Mouse (Mus musculus): ENCODE data around the gene Nlgn1. TPM values are rescaled to one million over a fixed set of nuclear protein-coding genes. Genes with fewer than 3 reads are reported as not detected.

Gene Nlgn1
- polyA plus RNA-seq (2012; fragmentation: generic; extraction: Trizol), result not detected

DNA sequence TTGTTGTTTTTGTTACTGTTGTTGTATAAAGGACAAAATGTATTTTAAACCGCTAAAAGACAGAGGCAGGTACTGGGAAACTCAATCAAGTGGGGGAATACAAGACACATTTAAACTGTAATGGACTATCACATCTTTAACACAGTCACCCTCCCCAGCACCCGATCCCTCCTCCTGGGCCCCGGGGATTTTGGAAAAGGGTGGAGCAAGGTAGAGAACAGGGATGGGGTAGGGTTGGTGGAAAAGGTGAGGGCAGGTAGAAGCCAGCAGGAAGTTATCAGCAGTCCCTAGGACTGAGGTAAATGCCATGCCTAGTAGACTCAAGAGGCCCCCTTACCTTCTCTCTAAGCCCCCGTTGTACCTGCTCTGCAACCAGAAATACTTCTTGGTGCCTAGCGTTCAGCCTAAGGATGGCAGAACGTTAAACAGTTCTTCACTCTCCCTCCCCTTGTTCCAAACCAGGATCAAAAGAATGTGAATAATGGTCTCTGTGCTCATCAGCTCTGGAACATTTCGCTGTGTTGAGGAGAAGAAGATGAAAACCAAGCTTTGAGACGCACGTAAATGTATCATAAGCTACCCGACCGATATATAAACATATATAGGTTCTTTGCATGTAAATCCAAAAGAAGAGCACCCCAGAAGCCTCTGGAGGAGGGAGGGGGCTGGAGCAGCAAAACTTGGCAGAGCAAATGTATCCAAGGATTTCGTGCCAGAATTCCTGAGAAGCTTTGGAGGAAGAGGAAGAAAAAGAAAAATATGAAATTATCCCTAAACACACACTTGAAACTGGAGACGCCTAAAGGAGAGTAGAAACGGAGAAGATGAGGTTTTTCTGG lies at the start of gene Nlgn1:
Nlgn1 (minus strand) TSS at position 61 of the 839 bp plus-strand sequence.
- Histone ChIP-seq H3ac (ENCODE audit: control insufficient read depth, insufficient read length) (no peak within 1 kb of the TSS), H3K36me3 (ENCODE audit: control insufficient read depth, insufficient read depth) (no peaks in the 10 kb centered on the region), H3K79me2 (ENCODE audit: control insufficient read depth, insufficient read depth) (no peaks in the 10 kb centered on the region), H3K4me3 (no peak within 1 kb of the TSS), H3K27me3 (ENCODE audit: control insufficient read depth, insufficient read depth, insufficient read length) (peaks cover 4% of the 10 kb centered on the region), H3K4me2 (ENCODE audit: low read depth) (no peak within 1 kb of the TSS)
- TF ChIP-seq TCF12 (IDR thresholded peaks at IDR 0.05; ENCODE audit: insufficient read depth, poor library complexity, severe bottlenecking), result no peak
- TF ChIP-seq POLR2A (IDR thresholded peaks at IDR 0.05; ENCODE audit: insufficient read length, low read depth), result no peak
- TF ChIP-seq SRF (IDR thresholded peaks at IDR 0.05; ENCODE audit: control insufficient read depth, insufficient read length, low read depth), result no peak
- TF ChIP-seq REST (IDR thresholded peaks at IDR 0.05; ENCODE audit: insufficient read depth, insufficient read length), result no peak
- TF ChIP-seq MYOD1 (IDR thresholded peaks at IDR 0.05; ENCODE audit: control insufficient read depth in 1 of 3, insufficient read length in 2 of 3, low read depth in 2 of 3), result no peak
- no peak for TF ChIP-seq CEBPB (IDR thresholded peaks at IDR 0.05; ENCODE audit: insufficient read depth, poor library complexity, severe bottlenecking)
- no peak for TF ChIP-seq TCF3 (IDR thresholded peaks at IDR 0.05; ENCODE audit: insufficient read length, low read depth)
- no peak for TF ChIP-seq MAX (IDR thresholded peaks at IDR 0.05; ENCODE audit: low read depth)
- TF ChIP-seq E2F4 (IDR thresholded peaks at IDR 0.05; ENCODE audit: insufficient read depth), result no peak
- TF ChIP-seq POLR2AphosphoS2 (IDR thresholded peaks at IDR 0.05; ENCODE audit: insufficient read length, low read depth), result no peak
- no peak for TF ChIP-seq MYOG (IDR thresholded peaks at IDR 0.05; ENCODE audit: control insufficient read depth in 1 of 3, insufficient read depth in 1 of 3, insufficient read length in 2 of 3, low read depth in 2 of 3)
- no peak for TF ChIP-seq USF1 (IDR thresholded peaks at IDR 0.05; ENCODE audit: low read depth)

DNA sequence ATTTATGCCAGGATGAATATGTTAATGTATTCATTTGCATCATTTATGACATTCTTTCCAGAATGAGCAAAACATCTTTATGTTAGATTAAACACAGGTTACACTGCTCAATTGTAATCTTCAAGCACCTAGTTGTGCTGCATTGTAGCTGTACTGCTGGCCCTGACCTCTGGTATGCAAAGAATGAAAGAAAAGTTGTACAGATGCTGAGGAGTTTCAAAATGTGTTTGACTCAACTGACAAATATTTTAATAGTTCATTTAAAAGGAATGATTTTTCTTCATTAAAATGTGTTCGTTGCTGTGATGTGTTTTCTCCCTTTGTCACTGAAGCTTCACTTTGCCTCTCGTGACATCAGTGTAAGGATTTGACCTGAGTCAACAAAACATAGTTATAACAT lies 46.0 kb upstream of the Nlgn1 start:
- no peak overlapping the region for H3ac ChIP-seq (ENCODE audit: control insufficient read depth, insufficient read length)
- no peaks in the 10 kb centered on the region for H3K36me3 ChIP-seq (ENCODE audit: control insufficient read depth, insufficient read depth)
- TF ChIP-seq MYOG (IDR thresholded peaks at IDR 0.05; ENCODE audit: control insufficient read depth in 1 of 3, insufficient read depth in 1 of 3, insufficient read length in 2 of 3, low read depth in 2 of 3), result no peak
- TF ChIP-seq SRF (IDR thresholded peaks at IDR 0.05; ENCODE audit: control insufficient read depth, insufficient read length, low read depth), result no peak
- no peak for TF ChIP-seq TCF12 (IDR thresholded peaks at IDR 0.05; ENCODE audit: insufficient read depth, poor library complexity, severe bottlenecking)
- TF ChIP-seq POLR2A (IDR thresholded peaks at IDR 0.05; ENCODE audit: insufficient read length, low read depth), result no peak
- no peak for TF ChIP-seq MYOD1 (IDR thresholded peaks at IDR 0.05; ENCODE audit: control insufficient read depth in 1 of 3, insufficient read length in 2 of 3, low read depth in 2 of 3)
- TF ChIP-seq CEBPB (IDR thresholded peaks at IDR 0.05; ENCODE audit: insufficient read depth, poor library complexity, severe bottlenecking), result no peak
- no peak for TF ChIP-seq MAX (IDR thresholded peaks at IDR 0.05; ENCODE audit: low read depth)
- H3K27me3 ChIP-seq (ENCODE audit: control insufficient read depth, insufficient read depth, insufficient read length), result no peaks in the 10 kb centered on the region
- no peak overlapping the region for H3K4me3 ChIP-seq
- no peak overlapping the region for H3K4me2 ChIP-seq (ENCODE audit: low read depth)
- H3K79me2 ChIP-seq (ENCODE audit: control insufficient read depth, insufficient read depth), result no peaks in the 10 kb centered on the region

DNA sequence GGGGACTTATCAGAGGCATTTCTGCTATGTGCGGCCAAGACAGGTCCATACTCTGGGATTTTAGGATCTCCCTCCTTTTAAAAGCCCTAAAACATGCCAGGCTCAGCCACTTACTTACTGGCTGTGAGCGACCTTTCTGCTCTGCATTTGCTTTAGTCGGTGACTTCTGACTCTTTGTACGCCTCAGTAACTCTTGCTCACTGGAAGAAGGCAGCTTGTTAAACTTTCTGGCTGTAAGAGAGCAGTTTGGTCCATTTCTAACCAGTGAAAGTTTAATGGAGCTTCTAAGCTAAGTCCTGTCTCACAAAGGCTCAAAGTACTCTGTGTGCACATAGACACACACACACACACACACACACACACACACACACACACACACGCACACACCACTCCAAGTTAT lies 22.8 kb upstream of the Nlgn1 start:
- H3K79me2 ChIP-seq (ENCODE audit: control insufficient read depth, insufficient read depth), result no peaks in the 10 kb centered on the region
- H3K4me3 ChIP-seq, result no peak overlapping the region
- no peaks in the 10 kb centered on the region for H3K27me3 ChIP-seq (ENCODE audit: control insufficient read depth, insufficient read depth, insufficient read length)
- H3K4me2 ChIP-seq (ENCODE audit: low read depth), result no peak overlapping the region
- H3ac ChIP-seq (ENCODE audit: control insufficient read depth, insufficient read length), result no peak overlapping the region
- no peak for TF ChIP-seq CEBPB (IDR thresholded peaks at IDR 0.05; ENCODE audit: insufficient read depth, poor library complexity, severe bottlenecking)
- no peaks in the 10 kb centered on the region for H3K36me3 ChIP-seq (ENCODE audit: control insufficient read depth, insufficient read depth)

DNA sequence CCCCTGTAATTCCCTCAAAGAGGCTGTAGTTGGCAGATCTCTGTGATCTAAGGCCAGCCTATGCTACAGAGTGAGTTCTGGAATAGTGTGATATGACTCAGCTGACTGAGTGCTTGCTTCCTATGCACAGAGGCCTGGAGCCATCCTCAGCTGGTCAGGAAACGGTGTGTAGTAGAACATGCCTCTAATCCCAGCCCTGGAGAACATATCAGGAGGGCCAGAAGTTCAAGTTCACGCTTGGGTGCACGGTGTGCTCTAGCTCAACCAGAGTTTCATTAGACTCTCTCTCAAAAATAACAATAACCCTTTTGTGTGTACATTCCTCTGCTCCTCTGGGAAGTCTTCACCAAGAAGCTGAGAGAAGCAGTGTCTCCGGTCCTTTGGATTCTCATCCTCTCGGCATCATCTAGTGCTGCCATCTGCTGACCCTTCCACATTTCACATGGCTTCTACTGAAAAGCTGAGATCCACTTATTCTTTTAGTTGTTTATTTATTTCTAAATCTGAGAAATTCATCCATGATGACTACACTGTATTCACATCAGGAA lies 22.3 kb upstream of the Nlgn1 start:
- Histone ChIP-seq H3K4me3 (no peak overlapping the region), H3K79me2 (ENCODE audit: control insufficient read depth, insufficient read depth) (no peaks in the 10 kb centered on the region)
- TF ChIP-seq CEBPB (IDR thresholded peaks at IDR 0.05; ENCODE audit: insufficient read depth, poor library complexity, severe bottlenecking) (no peak), MAX (IDR thresholded peaks at IDR 0.05; ENCODE audit: low read depth) (no peak), SRF (IDR thresholded peaks at IDR 0.05; ENCODE audit: control insufficient read depth, insufficient read length, low read depth) (no peak), POLR2A (IDR thresholded peaks at IDR 0.05; ENCODE audit: insufficient read length, low read depth) (no peak), TCF3 (IDR thresholded peaks at IDR 0.05; ENCODE audit: insufficient read length, low read depth) (no peak), USF1 (IDR thresholded peaks at IDR 0.05; ENCODE audit: low read depth) (no peak), MYOD1 (IDR thresholded peaks at IDR 0.05; ENCODE audit: control insufficient read depth in 1 of 3, insufficient read length in 2 of 3, low read depth in 2 of 3) (no peak), POLR2AphosphoS2 (IDR thresholded peaks at IDR 0.05; ENCODE audit: insufficient read length, low read depth) (no peak), MYOG (IDR thresholded peaks at IDR 0.05; ENCODE audit: control insufficient read depth in 1 of 3, insufficient read depth in 1 of 3, insufficient read length in 2 of 3, low read depth in 2 of 3) (no peak), REST (IDR thresholded peaks at IDR 0.05; ENCODE audit: insufficient read depth, insufficient read length) (no peak), TCF12 (IDR thresholded peaks at IDR 0.05; ENCODE audit: insufficient read depth, poor library complexity, severe bottlenecking) (no peak)

DNA sequence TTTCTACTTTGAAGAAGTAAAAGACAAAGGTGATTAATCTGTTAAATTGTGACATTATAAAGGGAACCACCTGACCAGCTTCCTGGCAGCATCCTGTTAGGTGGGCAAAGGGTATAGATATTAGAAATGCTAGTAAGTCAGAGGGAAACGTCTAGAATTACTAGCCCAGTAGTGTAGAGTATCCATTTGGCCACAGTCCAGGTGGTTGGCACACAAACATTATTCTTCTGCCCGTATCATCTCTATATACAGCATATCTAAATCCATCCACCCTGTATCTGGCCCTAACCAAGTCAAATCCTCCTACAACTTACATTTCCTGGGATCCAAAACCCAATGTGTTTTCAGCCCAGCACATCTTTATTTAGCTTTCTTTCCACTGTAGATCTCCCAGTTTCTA lies 5.2 kb upstream of the Nlgn1 start:
- Histone ChIP-seq H3K4me2 (ENCODE audit: low read depth) (no peak overlapping the region), H3ac (ENCODE audit: control insufficient read depth, insufficient read length) (no peak overlapping the region), H3K27me3 (ENCODE audit: control insufficient read depth, insufficient read depth, insufficient read length) (peaks cover 2% of the 10 kb centered on the region), H3K36me3 (ENCODE audit: control insufficient read depth, insufficient read depth) (no peaks in the 10 kb centered on the region), H3K79me2 (ENCODE audit: control insufficient read depth, insufficient read depth) (no peaks in the 10 kb centered on the region), H3K4me3 (no peak overlapping the region)
- TF ChIP-seq POLR2AphosphoS2 (IDR thresholded peaks at IDR 0.05; ENCODE audit: insufficient read length, low read depth) (no peak), MAX (IDR thresholded peaks at IDR 0.05; ENCODE audit: low read depth) (no peak), SRF (IDR thresholded peaks at IDR 0.05; ENCODE audit: control insufficient read depth, insufficient read length, low read depth) (no peak), TCF3 (IDR thresholded peaks at IDR 0.05; ENCODE audit: insufficient read length, low read depth) (no peak), CEBPB (IDR thresholded peaks at IDR 0.05; ENCODE audit: insufficient read depth, poor library complexity, severe bottlenecking) (no peak), TCF12 (IDR thresholded peaks at IDR 0.05; ENCODE audit: insufficient read depth, poor library complexity, severe bottlenecking) (no peak), REST (IDR thresholded peaks at IDR 0.05; ENCODE audit: insufficient read depth, insufficient read length) (no peak), POLR2A (IDR thresholded peaks at IDR 0.05; ENCODE audit: insufficient read length, low read depth) (no peak), MYOD1 (IDR thresholded peaks at IDR 0.05; ENCODE audit: control insufficient read depth in 1 of 3, insufficient read length in 2 of 3, low read depth in 2 of 3) (no peak), MYOG (IDR thresholded peaks at IDR 0.05; ENCODE audit: control insufficient read depth in 1 of 3, insufficient read depth in 1 of 3, insufficient read length in 2 of 3, low read depth in 2 of 3) (no peak), E2F4 (IDR thresholded peaks at IDR 0.05; ENCODE audit: insufficient read depth) (no peak), USF1 (IDR thresholded peaks at IDR 0.05; ENCODE audit: low read depth) (no peak)

More for the DNA sequence above, 22.3 kb upstream of the Nlgn1 start:
- Histone ChIP-seq H3K4me2 (ENCODE audit: low read depth) (no peak overlapping the region), H3K27me3 (ENCODE audit: control insufficient read depth, insufficient read depth, insufficient read length) (no peaks in the 10 kb centered on the region), H3K36me3 (ENCODE audit: control insufficient read depth, insufficient read depth) (no peaks in the 10 kb centered on the region), H3ac (ENCODE audit: control insufficient read depth, insufficient read length) (no peak overlapping the region)
